Mouse (Mus musculus) Muller cell, postnatal 12 days (primary cell): ENCODE data around the gene 5830411N06Rik.

Source experiments
- DNase-seq: peaks from one replicate; pipeline ENCODE4 v3.0.0-alpha.2; 2015; ENCODE audit errors: inconsistent ontology term

5830411N06Rik gene

DNA sequence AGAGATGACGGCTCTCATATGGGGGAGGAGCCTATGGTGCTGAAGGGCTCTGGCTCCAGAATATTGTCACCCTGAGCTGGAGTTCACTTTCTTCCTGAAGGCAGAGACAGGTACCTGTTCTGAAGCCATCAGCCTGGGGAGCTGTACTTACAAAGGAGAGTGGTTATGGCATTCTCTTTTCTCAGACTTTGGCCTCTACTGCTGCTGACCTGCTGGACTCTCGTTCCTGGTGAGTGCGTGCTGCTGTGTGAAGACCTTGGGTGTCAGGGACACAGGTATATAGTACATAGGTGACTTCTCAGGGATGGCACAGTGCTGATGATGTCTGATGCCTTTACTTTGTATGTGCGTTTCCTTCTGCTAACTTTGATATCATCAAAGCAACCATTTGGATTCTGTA lies at the start of gene 5830411N06Rik:
Gene 5830411N06Rik (plus strand): TSS at position 69 of the 400 bp plus-strand sequence.
- no peak for DNase-seq

DNA sequence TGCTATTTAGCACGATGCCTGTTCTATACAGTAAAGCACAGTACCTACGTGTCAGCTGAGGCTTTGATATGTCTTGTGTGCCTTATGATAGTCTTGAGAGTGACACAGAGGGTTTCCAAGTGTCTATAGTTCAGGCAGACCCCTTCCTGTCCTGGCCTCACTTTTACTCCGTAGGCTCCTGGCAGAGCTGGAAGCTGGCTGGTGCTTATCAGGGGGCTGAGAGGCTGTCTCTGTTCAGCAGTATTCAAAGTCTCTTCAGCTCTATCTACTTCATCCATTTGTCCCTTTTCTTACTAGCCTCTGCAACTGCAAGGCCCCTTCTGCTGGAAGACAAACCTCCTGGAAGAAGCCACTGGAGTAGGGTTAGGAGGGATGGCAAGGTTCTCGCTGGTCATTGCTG lies 46.0 kb upstream of the 5830411N06Rik start:
- DNase-seq = no peak

DNA sequence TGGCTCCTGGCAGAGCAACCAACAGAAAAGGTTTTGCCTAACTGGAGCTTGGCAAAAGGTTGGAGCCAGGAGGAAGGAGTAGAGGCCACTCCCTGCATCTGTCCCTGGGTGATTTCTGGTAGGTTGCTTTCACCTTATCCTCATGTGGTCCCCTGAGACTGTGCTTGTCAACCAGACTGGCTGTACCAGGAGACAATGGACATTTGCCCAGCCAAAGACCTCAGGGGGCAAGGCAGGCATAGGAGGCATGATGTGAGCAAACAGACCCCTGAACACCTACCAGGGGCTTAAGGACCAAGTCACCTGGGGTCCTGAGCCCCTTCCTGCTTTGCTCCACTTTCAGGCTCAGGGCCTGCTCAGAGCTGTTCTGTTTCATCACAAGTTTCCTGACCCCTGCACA lies 41.2 kb upstream of the 5830411N06Rik start, which contains the start of gene Olfr524:
Gene Olfr524 (minus strand): TSS at position 101 of the 400 bp plus-strand sequence.
- DNase-seq = no peak

DNA sequence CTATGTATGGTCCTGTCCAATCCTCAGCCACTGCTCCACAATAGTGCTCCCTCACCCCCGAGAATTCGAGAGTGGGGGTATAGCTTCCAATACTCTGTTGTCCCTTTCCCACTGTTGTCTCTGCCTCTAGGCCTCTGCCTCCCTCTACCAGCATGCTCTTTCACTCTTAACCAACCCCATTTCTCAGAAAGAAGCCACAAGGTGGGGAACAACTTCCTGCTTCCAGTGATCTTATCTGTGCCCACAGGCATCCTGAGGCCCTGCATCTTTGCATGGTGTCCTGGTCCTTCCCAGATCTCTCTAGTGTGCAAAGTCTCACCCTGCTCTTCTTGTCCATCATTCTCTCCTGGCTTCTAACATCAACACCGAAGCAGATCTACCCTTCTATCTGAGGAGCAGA lies 40.2 kb upstream of the 5830411N06Rik start:
- DNase-seq = no peak

DNA sequence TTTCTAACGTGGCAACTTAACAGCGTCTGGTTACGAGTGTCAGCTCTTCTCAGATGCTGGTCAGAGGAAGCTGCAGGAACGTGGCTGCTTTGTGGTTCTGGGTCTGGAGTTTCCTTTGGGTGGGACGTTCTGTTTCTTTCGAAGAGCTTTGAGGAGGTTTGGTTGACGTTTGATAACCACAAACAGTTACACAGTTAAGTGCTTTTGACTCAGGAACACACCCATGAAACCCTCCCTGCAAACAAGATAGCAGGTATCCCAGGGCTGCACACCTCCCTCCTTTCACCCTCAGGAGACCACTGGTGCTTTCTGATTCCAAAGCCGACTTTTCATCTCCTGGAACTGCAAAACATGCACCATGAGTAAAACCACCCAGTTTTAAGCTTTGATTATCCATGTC lies 38.9 kb upstream of the 5830411N06Rik start:
- no peak for DNase-seq

DNA sequence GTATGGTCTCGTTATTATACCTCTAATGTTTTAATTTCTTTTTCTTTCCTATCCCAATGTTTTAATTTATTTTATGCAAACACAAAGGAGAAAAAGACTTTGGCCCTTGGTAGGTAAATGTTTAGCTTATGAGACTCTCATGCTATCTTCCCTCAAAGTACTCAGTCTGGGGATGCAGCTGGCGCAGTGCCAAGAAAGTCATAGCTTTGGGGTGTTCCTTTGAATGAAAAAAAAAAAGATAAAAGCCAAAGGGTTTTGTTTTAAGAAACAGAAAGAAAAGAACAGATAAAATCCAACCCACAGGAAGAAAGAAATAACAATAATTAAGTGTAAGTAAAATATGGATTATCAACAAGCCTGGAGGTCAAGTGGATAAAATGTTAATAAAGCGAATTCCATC lies 38.4 kb upstream of the 5830411N06Rik start:
- no peak for DNase-seq

DNA sequence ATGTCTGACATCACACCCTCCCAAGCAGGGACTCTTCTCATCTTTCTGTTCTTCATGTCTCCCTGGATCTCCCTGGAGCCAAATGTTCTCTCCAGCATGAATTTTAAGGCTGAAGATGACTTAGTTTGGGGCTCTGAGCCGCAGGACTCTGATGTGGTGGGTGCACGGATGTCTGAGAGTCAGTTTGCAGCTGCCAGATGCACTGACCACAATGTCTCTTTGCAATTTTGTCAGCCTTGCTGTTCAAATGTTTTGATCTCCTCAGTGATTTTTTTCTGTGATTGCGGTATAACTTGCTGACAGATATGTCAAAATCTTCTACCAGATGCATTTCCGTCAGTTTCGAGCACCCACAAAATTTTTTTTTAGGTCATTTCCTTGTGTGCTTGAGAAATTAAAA lies 33.2 kb upstream of the 5830411N06Rik start:
- DNase-seq = no peak

DNA sequence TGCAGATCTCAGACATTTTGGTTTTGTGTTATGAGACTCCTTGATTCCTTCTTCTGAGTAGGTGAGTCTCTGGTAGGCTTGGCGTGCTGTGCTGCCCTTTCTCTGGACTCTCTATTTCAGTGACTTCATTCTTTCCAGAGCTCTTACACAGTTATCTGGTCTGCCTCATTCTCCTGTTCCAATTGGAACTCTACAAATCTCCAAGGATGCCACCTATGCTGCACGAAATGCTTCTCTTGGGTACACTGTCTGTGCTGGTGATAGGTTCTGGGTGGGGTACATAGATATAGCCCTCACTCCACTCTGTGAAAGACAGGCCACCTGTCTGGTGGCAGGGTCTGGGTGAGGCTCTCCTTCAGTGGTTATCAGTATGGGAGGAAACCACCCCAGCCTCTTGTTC lies 29.1 kb upstream of the 5830411N06Rik start, which contains the start of gene Cd163l1:
Gene Cd163l1 (plus strand): TSS at position 301 of the 400 bp plus-strand sequence.
- DNase-seq = no peak

DNA sequence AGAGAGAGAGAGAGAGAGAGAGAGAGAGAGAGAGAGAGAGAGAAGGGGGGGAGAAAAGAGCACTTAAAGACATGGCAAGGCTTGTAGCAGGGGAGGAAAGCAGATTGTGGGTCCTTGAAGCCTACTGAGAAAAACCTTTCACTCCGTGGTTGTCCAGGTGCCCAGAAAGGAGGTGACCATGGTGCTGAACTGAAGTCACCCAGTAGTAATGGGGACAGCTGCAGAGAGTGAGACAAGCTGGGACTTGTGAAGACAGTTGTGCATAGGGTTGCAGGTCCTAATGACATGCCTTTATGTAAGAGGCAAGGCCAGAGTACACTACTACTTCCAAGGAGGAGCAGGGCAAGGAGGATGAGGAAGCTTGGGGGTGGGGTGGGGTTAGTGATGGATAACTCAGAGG lies 27.8 kb upstream of the 5830411N06Rik start:
- DNase-seq = no peak

DNA sequence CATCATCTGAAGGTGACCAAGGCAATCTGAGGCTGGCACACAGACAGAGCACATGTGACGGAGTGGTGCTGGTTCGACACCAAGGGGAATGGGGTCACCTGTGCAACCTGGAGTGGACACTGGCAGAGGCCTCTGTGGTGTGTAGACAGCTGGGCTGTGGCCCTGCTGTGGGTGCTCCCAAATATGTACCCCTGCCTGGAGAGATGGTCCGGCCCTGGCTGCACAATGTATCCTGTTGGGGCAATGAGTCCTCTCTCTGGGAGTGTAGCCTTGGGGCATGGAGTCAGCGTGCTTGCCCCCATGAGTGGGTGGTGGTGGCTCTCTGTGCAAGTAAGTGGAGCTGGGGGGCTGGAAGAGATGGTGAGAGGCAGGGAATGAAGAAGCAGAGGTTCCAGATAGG lies 26.7 kb upstream of the 5830411N06Rik start:
- DNase-seq = no peak

DNA sequence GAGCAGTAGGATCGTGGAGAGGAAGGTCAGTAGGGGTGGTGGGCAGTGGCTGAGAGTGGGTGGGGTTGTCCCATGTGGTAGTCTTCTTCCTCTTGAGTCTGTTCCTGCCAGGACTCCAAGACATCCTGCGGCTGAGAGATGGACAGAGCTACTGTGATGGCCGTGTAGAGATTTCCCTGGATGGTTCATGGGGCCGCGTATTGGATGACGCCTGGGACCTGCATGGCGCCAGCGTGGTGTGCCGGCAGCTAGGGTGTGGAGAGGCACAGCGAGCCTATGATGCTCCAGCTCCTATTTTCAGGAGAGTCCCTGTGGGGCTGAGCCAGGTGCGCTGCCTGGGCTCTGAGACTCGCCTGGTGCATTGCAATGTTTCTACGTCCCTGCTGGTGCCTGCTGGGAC lies 22.9 kb upstream of the 5830411N06Rik start:
- DNase-seq = no peak

DNA sequence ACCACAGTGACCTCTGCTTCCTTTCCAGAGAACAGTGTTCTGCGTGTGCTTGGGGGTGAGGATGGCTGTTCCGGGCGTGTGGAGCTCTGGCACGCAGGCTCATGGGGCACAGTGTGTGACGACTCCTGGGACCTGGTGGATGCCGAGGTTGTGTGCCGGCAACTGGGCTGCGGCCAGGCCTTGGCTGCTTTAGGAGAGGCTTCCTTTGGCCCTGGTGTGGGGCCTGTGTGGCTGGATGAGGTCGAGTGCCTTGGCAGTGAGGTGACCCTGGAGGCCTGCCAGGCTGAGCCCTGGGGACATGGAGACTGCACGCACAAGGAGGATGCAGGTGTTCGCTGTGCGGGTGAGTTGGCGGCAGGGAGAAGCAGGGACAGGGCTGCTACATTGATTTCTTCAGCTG lies 18.6 kb upstream of the 5830411N06Rik start:
- no peak for DNase-seq

DNA sequence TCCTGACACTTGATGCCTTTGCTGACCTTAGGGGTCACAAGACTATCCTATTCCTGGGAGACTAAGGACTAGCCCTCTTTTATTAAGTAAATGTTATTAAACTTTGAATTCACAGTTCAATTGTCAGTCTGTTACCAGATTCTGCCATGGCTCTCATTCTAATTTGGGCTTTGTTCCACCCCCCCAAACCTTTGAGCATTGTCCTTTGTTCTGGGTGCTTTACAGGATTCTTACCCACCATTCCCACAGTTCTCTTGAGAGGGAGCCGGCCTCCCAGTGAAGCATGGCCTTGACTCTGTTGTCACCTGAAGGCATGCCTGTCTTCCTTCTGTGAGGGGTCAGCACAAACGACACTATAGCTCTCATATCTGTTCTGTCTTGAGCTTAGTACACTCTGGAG lies 16.1 kb upstream of the 5830411N06Rik start:
- DNase-seq = no peak

DNA sequence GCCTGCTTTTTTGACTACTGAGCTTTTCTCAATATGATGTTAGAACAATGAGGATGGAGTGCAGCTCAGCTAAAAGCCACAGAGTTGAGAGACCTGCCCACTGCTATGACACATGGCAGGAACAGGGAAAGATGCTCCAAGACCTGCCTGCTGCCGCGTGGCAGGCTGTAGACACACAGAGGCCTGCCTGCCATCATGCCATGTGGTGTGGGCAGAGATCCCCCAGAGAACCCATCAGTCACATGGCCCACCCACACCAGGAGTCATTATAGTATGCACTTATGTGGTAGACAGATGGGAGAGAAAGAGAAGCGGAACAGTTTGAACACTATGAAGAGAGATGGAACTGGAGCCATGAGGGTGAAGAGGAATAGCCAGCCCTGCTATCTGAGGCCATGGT lies 13.4 kb upstream of the 5830411N06Rik start:
- no peak for DNase-seq

DNA sequence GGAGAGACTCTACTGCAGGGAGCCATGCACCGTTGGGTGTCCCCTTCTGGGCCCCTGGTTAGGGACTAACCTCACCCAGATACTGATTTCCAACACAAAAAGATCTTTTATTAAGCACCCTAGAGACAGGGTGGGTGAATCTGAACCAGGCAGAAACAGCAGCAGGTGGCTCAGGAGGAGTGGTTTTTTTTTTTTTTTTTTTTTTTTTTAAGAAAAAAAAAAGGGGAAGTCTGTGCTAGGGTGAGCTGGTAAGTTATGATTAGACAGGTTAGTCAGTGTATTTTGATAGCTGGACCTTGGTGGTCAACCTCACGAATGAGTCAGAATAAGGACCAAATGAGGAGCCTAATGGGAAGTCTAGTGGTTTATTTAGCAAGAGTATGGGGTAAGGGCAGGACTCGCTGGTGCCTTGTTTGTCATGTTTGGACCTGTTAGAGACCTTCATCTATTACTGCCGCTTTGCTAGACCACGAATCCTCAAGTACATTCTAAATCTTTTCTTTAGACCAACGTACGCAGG lies 6.8 kb downstream of the 5830411N06Rik start:
- no peak for DNase-seq

DNA sequence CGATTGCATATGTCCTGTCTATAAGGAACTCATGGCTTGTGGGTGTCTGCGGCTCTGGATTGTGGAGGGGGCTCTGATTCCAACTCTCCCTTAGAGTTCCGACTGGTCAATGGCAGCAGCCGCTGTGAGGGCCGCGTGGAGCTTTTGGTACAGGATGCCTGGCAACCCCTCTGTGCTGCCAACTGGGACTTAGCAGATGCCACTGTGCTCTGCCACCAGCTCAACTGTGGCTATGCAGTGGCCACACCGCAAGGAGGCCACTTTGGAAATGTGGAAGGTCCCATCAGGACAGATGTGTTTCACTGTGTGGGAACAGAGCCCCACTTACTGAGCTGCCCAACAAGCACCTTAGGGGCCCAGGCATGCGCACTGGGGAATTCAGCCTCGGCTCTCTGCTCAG lies 48.7 kb downstream of the 5830411N06Rik start:
- DNase-seq = no peak

DNA sequence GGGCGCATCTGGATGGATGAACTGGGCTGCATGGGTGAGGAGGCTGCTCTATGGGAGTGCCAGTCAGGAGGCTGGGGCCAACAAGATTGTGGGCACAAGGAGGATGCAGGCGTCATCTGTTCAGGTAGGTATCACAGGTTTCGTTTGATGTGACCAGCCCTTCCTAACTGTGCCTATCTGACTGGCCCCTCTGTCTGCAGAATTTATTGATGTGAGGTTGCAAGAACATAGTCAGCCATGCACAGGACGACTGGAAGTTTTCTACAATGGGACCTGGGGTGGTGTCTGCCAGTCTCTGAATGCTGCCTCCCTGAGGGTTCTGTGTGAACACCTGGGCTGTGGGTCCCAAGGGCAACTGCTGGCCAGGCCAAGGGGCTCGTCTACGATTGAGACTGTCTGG lies 49.8 kb downstream of the 5830411N06Rik start:
- no peak for DNase-seq

DNA sequence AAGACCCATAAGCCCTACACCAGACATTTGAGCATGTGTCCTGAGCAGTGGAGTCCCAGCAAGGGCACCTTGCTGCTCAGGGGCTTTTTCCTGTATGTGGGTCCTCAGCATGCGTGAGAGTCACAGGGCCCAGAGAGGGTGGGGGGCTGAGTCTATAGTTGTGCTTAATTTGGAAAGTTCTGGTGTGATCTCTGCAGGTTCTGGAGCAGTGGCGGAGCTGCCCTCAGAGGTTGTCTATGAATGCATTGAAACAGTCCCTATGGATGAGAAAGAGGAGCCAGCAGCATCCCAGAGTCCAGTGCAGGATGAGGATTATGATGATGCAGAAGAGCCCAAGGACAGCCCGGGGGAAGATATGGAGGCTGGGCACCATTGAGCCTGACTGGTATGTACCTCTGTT lies 52.3 kb downstream of the 5830411N06Rik start:
- no peak for DNase-seq

DNA sequence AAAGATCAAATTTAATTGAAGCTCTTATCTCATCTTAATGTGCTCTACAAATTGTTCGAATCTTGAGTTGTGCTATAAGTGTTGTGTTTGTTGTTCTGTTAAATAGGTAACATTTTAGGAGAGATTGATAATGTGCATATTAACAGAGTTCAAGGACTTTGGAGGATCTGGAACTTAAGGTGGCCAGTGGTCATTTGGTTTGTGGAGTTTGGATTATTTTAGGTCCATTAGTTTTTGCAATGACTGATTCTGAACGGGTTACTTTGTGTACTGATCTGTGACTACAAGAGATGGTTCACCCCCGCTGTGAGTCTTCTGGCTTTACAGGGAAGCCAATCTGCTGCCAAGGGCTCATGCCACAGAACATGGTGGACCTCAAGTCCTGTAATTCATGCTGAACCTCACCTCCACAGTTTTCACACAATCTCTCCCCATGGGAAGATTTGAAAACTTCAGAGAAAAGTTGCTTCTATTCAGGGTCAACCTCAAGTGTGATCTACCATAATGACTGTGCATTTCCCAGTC lies 72.8 kb downstream of the 5830411N06Rik start:
- DNase-seq = no peak

DNA sequence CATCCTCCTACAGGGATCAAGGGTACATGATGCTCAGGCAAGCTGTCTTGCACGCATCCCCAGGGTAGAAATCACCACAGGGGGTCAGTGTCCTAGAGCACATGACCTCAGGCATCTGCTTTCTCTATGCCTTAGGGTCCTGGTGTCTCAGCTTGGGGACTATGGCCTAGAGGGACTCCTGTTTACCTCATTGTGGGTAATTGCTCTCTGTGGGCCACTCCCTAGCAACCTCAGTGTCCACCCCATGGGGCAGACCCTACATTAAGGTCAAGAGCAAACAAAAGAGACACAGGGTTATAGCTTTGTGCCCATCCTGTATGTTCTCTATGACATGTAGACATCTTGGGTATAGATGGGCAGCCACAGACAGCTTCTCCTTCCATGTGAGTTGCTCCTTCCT lies 73.5 kb downstream of the 5830411N06Rik start, which contains the start of gene Olfr525:
Gene Olfr525 (plus strand): TSS at position 301 of the 400 bp plus-strand sequence.
- DNase-seq = no peak

DNA sequence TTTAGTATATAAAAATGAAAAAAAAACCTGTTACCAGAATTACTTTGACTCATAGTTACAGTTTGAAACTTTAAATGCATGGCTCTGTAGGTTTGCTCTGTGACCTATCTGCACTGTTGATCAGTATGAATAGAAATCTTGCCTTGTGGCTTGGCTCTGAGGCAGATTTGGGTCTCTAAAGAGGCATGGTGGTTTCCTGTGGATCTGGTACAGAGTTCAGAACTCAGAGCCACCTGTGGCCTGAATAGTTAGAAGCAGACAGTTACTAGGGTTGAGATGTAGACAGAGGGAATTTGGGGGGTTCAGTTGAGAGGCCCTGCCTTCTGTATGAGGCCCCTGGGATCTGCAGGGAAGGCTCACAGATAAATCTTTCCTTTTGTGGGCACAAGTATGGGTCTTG lies 74.1 kb downstream of the 5830411N06Rik start:
- DNase-seq = no peak

DNA sequence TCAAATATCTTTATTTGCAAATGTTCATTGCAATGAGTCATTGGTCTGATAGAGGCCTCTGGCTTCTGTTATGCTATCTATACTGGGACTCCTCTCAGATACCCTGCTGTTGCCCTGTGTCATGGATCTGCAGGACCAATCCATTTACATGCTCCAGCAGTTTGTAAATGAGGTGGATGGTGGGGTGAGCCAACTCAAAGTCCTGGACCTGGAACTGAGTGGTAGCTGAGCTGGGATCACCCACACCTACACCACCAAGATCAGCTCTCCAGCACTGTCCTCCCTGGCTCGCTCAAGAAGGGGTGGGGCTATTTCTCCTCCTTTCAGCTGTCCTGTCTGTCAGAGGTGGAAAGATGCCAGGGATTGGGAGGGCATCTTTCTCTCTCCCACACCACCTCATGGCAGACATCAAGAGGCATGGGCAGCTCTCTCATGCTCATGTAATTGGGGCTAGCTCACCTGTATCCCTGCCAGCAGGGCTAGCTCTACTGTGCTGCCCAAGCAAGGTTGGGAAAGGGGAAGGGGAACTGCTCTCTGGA lies 82.8 kb downstream of the 5830411N06Rik start:
- DNase-seq = peak; percentile 26

DNA sequence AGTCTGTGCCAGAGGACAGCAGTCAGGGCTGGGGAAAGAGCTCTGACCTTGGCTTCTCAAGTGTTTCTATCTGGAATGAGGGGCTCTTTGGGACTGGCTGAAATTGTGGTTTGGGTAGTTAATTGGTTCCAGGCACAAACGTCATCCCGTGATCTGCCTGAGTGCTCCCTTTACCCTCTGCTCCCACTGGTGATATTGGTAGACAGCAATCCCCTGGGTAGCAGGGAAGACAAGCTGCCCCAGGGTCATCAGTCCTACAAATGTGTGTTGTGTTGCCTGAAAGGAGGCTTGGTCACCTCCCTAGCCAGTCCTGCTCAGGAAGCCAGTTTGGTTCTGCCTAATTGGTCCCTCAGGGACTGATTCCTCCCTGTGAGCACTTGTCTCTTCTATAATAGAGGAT lies 86.6 kb downstream of the 5830411N06Rik start, which contains the start of gene Olfr527:
Gene Olfr527 (plus strand): TSS at position 301 of the 400 bp plus-strand sequence.
- DNase-seq = no peak
